Mouse (Mus musculus) layer of hippocampus, adult 9-10 months (tissue): ENCODE measurements at regions not wholly inside any gene's neighbourhood (a gene's known extent, or its start where the extent isn't known, plus 50 kb on each side); places are given as distances from the start of the nearest gene placed in this dataset.
A peak's percentile ranks its signal among the peaks of the same experiment; 100 is the strongest.

ENCODE experiments used
- DNase-seq: peaks from one replicate; pipeline ENCODE4 v3.0.0; 2022; ENCODE audit warnings: low spot score

DNA sequence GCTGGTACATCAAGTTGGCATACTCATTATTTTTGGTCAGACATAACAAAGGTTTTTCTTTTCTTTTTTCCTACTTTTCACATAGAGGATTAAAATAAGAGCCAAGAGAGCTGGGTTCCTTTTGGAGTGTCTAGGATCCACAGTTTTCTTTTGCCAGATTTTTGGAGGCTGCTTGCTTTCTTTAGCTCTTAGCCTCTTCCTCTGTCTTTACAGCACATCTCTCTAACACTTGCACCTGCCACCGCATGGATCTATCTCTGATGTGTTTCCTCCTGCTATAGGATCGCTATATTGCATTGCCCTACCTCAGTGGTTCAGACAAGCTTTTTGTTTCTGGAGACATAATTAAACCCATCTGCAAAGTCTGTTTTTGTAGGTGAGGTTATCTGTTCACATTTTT is 339.9 kb downstream of the Rpl10l start:
- DNase-seq, result no peak

DNA sequence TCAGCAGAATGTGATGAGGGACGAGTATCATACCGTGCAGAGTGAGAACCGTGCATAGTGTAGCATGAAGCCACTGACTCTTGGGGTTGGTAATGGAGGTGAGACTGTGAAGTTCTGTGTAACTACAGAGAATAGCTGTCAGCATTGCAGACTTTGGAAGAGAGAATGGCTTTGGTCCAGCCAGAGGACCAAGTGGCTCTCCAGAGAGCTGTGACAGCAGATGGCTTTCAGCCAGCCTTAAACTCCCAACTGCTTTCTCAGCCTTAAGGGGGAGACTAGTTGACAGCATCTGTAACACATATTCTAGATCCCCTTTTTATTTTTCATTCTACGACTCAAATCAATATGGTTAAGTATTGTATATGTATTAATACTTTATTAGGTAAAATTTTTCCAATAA is 342.0 kb downstream of the Rpl10l start:
- no peak for DNase-seq

DNA sequence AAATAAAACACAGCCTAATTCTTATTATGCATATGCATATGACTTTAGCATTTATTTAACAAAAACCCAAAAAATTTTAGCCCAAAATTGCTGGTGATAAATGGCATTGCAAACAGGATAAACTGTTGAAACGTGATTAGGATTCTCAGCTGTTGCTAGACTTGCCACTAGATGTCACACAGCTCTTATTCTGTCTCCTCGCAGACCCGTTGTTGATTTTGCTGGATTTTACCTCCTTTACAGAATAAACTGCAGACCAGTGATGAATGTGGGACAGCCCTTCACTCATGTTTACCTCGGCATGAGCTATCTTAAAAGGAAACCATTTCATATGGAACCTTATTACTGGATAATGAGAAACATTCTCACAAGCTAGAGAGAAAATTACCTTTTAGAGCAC is 352.4 kb downstream of the Rpl10l start:
- peak; percentile 4 for DNase-seq

DNA sequence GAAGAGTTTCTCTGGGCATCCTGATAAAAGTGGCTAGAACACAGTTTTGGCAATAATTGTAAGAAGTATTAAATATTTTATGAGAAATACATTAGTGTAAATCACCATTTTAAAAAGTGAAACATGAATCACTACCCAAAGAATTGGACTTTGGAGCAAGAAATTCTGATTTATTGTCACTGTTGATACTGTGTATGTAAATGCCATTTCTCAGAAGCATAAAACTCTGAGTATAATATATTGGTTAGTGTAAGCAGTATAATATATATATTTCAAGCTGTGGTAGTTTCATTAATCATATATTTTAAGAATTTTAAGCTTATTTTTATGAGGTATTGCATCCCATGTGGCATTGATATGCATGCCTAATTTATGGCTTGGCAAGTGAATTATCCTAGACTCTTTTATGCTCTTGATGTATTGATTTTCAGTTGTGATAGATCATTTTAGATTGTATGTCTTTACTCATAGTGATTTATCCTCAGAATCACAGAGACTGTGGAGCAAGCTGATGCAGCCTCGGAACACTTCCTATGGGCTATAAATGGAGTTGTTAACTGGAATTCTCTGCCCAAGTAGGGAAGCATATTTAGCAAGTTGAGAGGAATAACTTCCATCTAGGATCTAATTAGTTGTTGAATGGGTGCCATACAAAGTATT is 354.4 kb downstream of the Rpl10l start:
- no peak for DNase-seq
